In genomic region chr12:118649323-118649973, GRCm38 (mm10) we compare ENCODE assay signal across 22 mouse cellular contexts.
A peak's percentile ranks its signal among the peaks of the same experiment; 100 is the strongest.
DNase-seq lines count a peak whose midpoint lies in the region; ATAC-seq lines count a peak whose summit lies in the region.
"Had no signal": no experiment of that assay in that cellular context is flagged by ENCODE, and none has a peak within 500 bp of the region (broad histone marks: within the 10 kb centered on the region; RNA-seq: fewer than 3 reads in every experiment).

No protein-coding gene starts in this region.

- no peak overlapping the region for H3K4me2 ChIP-seq in forebrain, embryonic 15.5 days (replicated peaks)
- no peak overlapping the region for H3K4me2 ChIP-seq in forebrain, embryonic 12.5 days
- H3K4me2 ChIP-seq: embryonic facial prominence, embryonic 12.5 days; heart, embryonic 12.5 days; hindbrain, embryonic 12.5 days; neural tube, embryonic 12.5 days had no signal

- ATAC-seq in forebrain, embryonic 15.5 days (replicated peaks), result peak; percentile 74
- ATAC-seq in forebrain, embryonic 12.5 days (ENCODE audit: low FRiP score), result no peak
- peak; percentile 64 for ATAC-seq in common myeloid progenitor, adult 5-6 weeks (replicated peaks; ENCODE audit: low read depth, poor library complexity, severe bottlenecking)
- ATAC-seq in megakaryocyte, adult 5-6 weeks (ENCODE audit: poor library complexity, severe bottlenecking), result peak; percentile 32
- no peak for ATAC-seq in erythroid progenitor cell, adult 5-6 weeks (replicated peaks; ENCODE audit: low FRiP score, poor library complexity, severe bottlenecking)

- no peak overlapping the region for H3K27ac ChIP-seq in forebrain, embryonic 15.5 days (replicated peaks)
- no peak overlapping the region for H3K27ac ChIP-seq in forebrain, embryonic 12.5 days
- H3K27ac ChIP-seq: embryonic facial prominence, embryonic 12.5 days; hindbrain, embryonic 12.5 days; neural tube, embryonic 12.5 days; stomach, postnatal 0 days had no signal

- 7% methylated on average over 3 of the region's 3 CpGs for WGBS in forebrain, embryonic 15.5 days
- WGBS in forebrain, embryonic 12.5 days, result 17% methylated on average over 3 of the region's 3 CpGs

- H3K9me3 ChIP-seq in forebrain, embryonic 15.5 days, result no peaks in the 10 kb centered on the region
- 0 out of 2 replicates have a peak, but pooled peaks cover 8% of the 10 kb centered on the region for H3K9me3 ChIP-seq in forebrain, embryonic 12.5 days
- H3K9me3 ChIP-seq: embryonic facial prominence, embryonic 12.5 days; heart, embryonic 12.5 days; neural tube, embryonic 12.5 days had no signal

- H3K4me1 ChIP-seq in forebrain, embryonic 15.5 days, result peaks cover 26% of the 10 kb centered on the region
- peaks cover 45% of the 10 kb centered on the region for H3K4me1 ChIP-seq in forebrain, embryonic 12.5 days
- H3K4me1 ChIP-seq: embryonic facial prominence, embryonic 12.5 days; neural tube, embryonic 12.5 days had no signal

- H3K36me3 ChIP-seq in forebrain, embryonic 15.5 days, result no peaks in the 10 kb centered on the region
- H3K36me3 ChIP-seq in forebrain, embryonic 12.5 days (replicated peaks), result no peaks in the 10 kb centered on the region
- H3K36me3 ChIP-seq: embryonic facial prominence, embryonic 12.5 days; heart, embryonic 12.5 days; hindbrain, embryonic 12.5 days; neural tube, embryonic 12.5 days had no signal

- no peak overlapping the region for H3K9ac ChIP-seq in forebrain, embryonic 15.5 days (replicated peaks)
- no peak overlapping the region for H3K9ac ChIP-seq in forebrain, embryonic 12.5 days
- H3K9ac ChIP-seq: embryonic facial prominence, embryonic 12.5 days; heart, embryonic 12.5 days; hindbrain, embryonic 12.5 days; neural tube, embryonic 12.5 days had no signal

- H3K27me3 ChIP-seq in forebrain, embryonic 15.5 days, result peaks cover 24% of the 10 kb centered on the region
- peaks cover 67% of the 10 kb centered on the region for H3K27me3 ChIP-seq in forebrain, embryonic 12.5 days
- H3K27me3 ChIP-seq: embryonic facial prominence, embryonic 12.5 days; heart, embryonic 12.5 days had no signal

- no peak overlapping the region for H3K4me3 ChIP-seq in forebrain, embryonic 15.5 days
- no peak overlapping the region for H3K4me3 ChIP-seq in forebrain, embryonic 12.5 days (replicated peaks)
- H3K4me3 ChIP-seq: embryonic facial prominence, embryonic 12.5 days; heart, embryonic 12.5 days; hindbrain, embryonic 12.5 days; neural tube, embryonic 12.5 days had no signal

- peak; percentile 3 to 11 for DNase-seq in B cell, adult 2 months
- DNase-seq in right cerebral cortex, adult 2 months (ENCODE audit: low spot score in 2 of 2), result no peak
- DNase-seq in frontal cortex, postnatal 10 days (ENCODE audit: low spot score in 2 of 2), result no peak
- DNase-seq: adrenal gland, postnatal 14 days; cerebellum, adult 9-11 months; heart, postnatal 10 days; kidney, adult 11 months; kidney, postnatal 4 days; lung, postnatal 4 days; midbrain, embryonic 14.5 days; thymus, adult 2 months; thymus, postnatal 4 days had no signal

Comparison
In these comparisons a context has a peak if more than half of its experiments do, and no peak if none do; other contexts are left out.
1. ATAC-seq: peak in forebrain, embryonic 15.5 days (single experiment), common myeloid progenitor, adult 5-6 weeks (single experiment) and megakaryocyte, adult 5-6 weeks (single experiment); none in forebrain, embryonic 12.5 days (single experiment) and erythroid progenitor cell, adult 5-6 weeks (single experiment).
2. DNase-seq: peak in B cell, adult 2 months (2 of 2); none in right cerebral cortex, adult 2 months (0 of 2) and frontal cortex, postnatal 10 days (0 of 2).